Mouse (Mus musculus) induced T-regulatory cell, adult 2 months (primary cell): Measurements from ENCODE around the gene Dctn1.

Source experiments
- DNase-seq: peaks from one replicate; pipeline ENCODE4 v3.0.0-alpha.2; 2012; ENCODE audit warnings: low read depth

The Dctn1 gene

DNA sequence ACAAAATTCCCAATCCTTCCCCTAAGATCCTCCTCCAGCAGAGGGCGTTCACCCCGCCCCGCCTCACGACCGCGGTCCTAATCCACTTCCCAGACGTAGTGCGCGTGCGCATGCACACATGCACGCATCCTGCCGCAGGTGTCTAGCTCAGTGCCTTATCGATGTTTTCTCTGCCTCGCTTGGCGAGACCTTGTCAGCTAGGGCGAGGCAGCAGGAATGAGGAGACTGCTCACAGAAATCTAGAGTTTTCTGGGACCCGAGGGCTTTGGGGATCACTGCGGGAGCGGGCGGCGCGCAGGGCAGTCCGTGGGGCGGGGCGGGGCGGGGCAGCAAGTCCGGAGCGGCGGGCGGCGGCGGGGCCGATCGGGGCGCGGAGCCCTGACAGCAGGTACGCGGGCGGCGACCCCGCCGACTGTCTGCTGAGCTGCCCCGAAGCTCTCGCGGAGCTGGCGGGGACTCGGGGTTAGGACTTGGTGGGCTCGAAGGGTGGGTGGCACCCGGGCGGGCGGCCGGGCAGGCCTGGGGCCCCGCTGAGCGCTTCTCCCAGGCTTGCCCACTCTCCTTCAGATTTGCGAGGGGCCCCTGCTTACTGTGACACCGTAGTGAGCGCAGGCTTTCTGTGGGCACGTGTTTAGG lies at the start of gene Dctn1:
Gene Dctn1, plus strand, starts transcription at position 314 of the 636 bp plus-strand sequence.
- peak; percentile 98 for DNase-seq

DNA sequence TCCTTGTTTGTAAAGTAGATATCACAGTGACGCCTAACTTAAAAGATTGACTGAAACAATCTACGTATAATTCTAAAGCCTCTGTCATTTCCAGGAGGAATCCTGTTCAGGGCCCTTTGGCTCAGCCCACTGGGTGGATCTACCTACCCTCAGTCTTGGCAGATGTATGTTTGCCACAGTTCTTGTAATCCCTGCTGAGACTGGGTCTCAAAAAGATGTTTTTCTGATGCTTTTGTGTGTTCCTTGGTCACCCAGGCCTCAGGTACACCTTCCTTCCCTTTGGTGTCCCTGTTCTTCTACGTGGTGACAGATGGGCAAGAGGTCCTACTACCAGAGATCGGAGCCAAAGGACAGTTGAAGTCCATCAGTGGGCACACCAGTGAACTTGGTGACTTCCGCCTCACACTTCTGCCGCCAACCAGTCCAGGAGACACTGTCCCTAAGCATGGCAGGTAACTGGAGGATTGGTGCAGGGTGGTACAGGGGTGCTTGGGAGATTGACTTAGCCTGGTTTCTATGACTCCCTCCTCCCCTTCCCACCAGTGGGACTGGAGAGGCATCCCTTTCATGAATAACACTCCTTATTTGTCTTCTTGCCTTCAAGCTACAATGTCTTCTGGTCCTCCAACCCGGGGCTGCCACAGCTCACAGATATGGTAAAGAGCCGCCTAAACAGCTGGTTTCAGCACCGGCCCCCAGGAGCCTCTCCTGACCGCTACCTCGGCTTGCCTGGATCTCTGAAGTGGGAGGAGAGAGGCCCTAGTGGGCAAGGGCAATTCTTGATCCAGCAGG lies 49.2 kb upstream of the Dctn1 start:
- no peak for DNase-seq

DNA sequence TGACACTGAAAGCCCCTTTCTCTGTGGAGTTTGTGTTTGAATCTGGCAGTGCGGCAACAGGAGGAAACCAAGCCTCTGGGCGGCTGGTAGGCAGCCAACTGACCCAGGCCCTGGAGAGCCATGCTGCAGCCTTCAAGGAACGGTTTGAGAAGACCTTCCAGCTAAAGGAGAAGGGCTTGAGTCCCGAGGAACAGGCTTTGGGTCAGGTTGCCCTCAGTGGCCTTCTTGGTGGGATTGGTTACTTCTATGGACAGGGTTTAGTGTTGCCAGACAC lies 48.6 kb upstream of the Dctn1 start:
- DNase-seq = no peak

DNA sequence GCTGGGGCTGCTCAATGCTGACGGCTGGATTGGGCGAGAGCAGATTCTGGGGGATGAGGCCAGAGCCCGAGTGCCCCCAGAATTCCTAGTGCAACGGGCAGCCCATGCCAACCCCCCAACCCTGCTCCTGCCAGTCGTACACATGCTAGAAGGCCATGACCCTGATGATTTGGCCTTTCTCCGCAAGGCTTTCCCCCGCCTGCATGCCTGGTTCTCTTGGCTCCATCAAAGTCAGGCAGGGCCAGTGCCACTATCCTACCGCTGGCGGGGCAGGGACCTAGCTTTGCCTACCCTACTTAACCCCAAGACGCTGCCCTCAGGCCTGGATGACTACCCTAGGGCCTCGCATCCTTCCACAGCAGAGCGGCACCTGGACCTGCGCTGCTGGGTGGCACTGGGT lies 48.1 kb upstream of the Dctn1 start:
- no peak for DNase-seq

DNA sequence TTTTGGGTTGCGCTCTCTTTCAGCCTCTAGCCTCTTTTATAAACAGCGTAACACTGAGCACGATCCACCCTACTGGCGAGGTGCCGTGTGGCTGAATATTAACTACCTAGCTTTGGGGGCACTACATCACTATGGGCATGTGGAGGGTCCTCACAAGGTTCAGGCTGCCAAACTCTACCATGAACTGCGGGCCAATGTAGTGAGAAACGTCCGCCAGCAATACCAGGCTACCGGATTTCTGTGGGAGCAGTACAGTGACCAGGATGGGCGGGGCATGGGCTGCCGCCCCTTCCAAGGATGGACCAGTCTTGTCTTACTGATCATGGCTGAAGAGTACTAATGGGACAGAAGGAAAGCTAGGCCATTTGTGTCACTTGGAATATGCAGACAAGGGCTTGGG lies 47.4 kb upstream of the Dctn1 start:
- DNase-seq = no peak

DNA sequence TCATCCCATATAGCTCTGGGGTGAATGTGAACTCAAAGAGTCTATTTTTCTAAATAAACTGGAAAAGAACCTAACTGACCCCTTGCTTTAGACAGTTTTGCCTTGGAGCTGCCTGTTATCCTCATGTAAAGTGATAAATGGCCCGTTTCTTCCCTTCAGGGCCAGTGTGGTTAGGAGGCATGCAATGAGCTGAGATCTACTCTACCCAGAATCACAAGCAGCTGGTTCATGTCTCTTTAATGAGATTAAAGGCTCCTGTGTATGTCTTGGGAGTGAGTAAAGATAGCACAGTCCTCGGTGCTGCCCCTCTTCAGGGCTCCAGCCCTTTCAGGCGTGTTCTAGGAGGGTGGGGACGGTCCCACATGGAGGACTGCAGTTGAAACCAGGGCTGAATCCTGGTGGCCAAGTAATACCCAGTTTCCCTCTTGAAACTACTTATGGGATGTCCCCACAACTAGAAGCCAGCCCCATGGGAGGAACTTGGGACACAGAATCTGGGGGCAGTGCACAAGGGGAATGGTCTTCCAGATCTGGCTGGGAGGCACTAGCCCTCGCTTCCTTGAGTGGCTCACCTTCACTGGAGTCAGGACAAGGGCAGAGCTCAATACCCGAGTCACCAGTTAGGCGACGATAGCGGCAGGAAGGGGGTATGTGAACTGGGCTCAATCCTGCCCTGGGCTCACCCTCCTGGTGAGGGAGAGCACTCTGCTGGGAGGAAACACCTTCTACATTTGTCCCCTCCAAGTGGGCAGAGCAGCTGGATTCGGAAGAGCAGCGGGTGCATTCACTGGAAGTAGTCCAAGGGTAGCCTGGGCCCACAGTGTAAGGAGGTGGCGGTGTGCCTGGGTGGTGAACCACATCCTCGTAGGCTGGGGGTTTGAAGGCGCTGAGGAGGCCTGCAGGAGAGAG lies 46.6 kb upstream of the Dctn1 start:
- peak; percentile 32 for DNase-seq

DNA sequence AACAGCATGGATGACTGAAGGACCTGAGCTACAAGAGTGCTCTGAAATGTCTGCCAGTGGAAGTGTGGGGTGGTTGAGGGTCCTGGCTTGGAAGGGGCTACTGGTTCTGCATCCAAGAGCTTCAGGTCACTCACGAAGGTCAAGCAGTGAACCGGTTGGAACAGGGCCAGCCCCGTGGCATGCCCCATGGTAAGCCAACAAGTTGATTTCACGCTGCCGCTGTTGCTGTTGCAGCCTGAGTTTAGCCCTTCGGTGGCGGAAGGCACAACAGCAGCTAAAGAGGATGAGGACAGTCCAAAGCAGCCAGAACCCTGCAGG lies 46.0 kb upstream of the Dctn1 start:
- no peak for DNase-seq

DNA sequence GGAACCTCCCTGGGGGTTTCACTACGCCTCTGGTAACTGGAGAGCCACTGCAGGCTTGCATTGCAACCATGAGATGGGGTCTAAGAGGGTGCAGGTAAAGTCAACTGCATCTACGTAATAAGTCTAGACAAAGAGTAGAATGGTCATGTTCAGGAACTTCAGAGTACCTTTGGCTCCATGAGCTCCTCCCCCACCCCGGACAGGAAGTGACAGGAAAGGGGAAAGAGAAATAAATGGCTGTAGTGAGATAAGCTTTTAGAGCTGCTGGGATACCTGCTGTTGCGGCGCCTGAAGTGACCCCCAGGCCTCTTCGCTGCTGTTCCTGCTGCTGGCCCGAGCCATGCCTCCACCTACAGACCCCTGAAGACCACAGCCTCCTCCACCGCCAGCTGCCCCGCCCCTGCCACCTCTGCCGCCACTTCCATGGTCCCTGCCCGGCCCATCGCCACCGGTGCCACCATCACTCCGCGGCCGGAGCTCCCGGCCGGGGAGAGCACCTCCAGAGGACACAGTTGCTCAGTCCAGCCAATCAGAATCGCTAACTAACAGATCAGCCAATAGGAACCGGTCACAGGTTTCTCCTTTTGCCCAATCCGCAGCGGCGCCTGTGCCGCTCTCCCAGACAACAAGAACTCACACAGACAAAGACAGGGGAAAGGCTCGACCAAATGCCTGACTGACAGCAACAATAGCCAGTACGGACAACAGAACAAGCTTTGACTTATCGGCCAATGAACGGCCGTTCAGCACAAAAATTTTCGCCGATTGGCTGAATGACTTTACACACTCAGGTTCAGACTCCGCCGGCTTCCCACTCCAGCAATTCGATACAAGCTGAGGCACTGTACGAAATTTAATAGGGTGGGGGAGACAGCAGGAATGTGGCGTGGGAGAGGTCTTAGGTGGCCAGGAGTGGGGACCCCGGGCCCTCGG lies 44.5 kb upstream of the Dctn1 start, which contains the start of gene Wbp1:
Gene Wbp1, minus strand, starts transcription at position 630 of the 933 bp plus-strand sequence.
- DNase-seq = peak; percentile 98

DNA sequence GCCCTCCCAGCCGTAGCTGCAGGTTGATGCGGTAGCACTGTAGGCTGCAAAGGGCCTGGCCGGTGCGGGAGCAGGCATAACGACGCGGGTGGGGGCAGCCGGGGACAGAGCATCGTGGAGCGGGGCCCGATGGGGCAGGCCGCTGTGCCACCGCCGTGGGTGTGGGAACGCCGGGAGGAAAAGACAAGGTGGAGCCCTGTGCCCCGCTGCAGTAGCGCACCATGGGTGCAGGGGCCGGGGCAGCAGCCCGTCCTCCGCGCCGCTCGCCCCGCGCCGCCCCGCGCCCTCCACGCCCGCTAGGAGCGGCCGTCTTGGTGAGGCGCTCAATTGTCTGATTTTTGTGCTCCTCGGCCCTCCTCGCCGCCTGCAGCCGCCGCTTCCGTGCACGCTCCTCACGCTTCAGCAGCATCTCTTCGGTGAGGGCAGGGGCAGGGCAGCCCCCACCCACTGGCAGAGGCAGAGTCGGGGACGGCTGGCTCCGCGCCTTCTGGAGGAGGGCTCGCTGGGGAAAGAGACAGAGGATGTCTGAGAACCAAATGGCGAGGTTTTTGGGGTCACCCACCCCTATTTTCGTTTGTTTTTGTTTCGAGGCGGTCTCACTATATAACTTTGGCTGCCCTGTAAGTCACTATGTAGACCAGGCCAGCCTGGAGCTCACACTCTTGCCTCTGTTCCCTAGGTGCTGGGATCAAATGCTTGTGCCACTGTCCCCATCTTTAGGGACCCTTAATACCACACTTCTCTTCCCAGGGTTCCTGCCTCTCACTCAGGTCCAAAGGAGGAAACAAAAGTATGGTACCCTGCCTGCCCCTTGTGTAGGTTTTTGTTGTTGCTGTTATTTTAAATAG lies 43.6 kb upstream of the Dctn1 start:
- peak; percentile 23 for DNase-seq

DNA sequence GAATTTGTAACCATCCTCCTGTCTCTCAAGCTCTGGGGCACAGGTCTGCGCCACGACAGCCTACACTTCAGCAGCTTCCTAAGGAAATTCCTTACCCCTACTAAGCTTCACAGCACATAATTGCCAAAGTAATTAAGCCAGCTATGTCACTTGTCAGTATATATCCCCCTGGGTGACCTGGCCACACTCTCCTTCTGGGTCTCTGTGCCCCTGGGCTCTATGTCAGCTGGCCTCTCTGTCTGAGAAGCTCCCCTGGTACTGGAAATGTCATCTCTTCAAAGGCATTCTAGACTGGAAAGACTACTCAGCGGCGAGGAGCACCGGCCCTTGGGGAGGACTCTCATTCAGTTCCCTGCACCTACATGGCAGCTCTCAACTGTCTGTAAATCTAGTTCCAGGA lies 42.8 kb upstream of the Dctn1 start:
- DNase-seq = no peak

DNA sequence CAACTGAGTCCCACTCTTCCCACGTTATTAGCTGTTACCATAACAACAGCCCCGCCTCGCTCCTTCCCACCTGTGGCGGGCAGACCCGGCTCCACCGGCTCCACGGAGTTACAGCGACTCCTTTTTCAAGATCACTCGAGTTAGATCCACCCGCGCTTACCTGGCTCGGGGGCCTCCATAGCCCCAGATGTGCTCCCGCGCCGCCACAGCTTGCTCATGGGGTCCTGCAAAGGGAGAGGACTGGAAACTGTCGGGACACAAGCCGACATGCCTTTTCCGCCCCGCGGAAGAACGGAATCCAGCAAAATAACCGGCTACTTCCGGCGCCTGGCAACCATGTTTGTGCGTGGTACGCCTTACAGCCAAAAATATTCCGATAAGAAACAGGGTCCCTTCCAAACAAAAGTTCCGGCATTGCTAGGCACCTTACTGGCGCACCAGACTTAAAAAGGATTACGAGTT lies 40.8 kb upstream of the Dctn1 start:
- peak; percentile 98 for DNase-seq

DNA sequence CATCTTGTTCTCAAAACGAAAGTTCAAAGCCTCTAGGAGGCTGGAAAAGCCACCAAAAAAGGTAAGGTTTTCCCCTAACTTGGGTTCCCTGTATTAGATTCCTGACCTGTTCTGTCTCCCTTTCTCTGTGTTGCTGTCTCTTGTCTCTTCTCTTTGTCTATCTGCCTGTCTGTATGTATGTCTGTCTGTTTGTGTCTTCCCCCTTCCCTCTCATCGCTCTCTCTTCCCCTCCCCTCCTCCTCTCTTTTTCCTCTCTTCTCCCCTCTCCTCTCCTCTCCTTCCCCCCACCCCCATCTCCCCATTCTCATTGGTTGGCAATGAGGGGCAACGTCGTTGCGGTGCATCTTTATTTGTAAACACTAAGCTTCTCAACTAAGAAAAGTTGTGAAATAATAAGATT lies 40.4 kb upstream of the Dctn1 start, which contains the start of gene Ino80b:
Gene Ino80b, minus strand, starts transcription at position 101 of the 400 bp plus-strand sequence.
- no peak for DNase-seq

DNA sequence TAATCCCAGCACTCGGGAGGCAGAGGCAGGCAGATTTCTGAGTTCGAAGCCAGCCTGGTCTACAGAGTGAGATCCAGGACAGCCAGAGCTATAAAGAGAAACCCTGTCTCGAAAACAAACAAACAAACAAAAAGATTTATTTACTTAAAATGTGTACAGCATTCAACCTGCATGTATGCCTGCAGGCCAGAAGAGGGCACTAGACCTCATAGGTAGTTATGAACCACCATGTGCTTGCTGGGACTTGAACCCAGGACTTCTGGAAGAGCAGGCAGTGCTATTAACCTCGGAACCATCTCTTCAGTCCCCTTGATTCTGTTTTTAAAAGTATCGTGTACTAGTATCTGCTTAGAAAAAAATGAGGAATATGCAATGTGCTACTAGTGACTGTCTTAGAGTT lies 38.3 kb upstream of the Dctn1 start:
- peak; percentile 30 for DNase-seq

DNA sequence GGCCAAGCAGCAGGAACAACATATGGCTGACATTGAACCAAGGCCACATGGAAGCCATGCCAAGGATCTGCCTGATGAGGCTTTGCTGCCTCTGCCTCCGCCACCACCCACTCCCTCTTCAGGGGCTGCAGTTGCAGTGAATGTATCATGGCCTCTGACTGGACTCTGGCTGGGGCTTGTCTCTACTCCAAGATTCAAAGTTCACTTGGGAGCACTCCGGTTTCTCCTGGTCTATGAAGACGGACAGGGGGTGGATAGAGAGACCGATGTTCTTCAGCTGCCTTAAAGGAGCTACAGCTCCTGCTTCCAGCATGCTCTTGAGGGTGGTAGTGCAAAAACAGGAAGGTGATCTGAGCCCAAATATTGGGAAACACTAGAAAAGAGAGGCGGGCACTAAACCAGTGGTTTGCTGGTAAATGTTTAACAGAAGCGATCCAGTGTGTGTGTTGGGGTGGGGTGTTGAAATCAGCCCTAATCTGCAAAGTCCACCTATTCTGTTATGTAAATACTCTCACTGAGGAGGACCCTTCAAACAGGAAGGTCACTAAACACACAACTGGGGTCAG lies 34.2 kb upstream of the Dctn1 start:
- no peak for DNase-seq

DNA sequence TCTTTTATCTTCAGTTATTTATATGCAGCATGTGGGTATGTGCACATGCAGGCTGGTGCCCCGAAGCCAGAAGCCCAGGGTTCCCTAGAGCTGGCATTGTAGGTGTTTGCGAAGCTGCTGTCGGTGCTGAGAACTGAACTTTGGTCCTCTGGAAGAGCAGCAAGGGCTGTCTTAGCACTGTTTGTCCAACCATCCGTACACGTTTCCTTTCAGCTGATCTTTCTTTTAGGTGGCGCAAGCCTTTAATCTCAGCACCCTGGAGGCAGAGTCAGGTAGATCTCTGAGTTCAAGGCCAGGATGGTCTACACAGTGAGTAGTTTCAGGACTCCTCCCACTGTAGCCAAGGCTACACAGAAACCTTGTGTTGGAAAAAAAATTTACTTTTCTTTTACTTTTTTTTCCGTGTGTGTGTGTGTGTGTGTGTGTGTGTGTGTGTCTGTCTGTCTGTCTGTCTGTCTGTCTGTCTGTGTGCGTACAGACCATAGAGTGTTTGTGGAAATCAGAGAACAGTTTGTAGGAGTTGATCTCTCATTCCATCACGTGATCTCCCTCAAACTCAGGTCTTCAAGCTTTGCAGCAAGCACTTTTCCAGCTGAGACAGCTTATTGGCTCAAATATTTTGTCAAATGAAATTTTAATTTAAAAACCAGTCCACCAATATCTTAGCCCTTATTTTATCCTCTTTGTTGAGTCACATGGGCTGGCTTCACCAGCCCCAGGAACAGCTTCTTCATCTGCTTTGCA lies 33.4 kb upstream of the Dctn1 start:
- DNase-seq = no peak

DNA sequence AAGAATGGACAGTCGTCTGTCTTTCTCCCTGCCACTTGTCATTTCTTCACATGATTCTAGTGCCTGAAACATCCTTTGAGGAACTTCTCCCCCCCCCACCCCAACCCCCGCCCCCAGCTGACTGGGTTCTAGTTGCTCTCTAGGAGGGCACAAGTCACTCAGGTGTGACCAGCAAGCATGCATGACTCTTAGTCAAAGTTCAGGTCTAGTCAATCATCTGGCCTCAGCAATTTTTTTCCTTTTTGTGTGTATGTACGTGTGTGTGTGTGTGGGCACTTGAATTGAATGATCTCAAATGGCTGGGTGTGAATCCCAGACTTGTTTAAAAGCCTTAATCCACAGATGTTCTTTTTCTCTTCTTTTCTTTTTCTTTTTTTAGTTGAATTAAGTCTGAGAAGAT lies 31.5 kb upstream of the Dctn1 start:
- no peak for DNase-seq

DNA sequence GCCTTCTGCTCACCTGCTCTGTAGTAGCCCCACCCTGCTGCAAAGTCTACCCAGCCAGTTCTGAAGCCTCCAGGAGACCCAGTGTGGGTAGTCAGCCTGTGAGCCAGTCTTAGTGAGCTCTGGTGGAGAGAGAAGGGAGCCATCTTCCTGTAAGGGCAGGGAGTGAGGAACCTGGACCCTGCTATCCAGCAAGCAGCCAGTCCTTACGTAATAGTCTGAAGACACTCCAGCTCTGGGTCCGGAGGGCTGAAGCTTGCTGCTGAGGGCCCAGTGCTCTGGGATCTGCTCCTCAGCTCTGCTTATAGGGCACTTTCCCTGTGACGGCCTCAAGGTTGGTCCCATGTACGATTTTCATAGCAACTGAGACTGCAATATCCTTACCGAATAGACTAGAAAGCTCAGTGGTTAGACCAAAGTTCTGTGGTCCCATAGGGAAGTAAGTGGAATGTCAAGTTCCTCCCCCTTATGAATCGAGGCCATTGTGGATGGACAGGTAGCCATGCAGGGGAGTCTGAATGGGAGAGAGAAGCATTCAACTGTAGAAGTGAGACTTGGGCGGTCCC lies 30.7 kb upstream of the Dctn1 start, which contains the start of gene Rtkn:
Gene Rtkn, plus strand, starts transcription at position 513 of the 563 bp plus-strand sequence.
- no peak for DNase-seq

DNA sequence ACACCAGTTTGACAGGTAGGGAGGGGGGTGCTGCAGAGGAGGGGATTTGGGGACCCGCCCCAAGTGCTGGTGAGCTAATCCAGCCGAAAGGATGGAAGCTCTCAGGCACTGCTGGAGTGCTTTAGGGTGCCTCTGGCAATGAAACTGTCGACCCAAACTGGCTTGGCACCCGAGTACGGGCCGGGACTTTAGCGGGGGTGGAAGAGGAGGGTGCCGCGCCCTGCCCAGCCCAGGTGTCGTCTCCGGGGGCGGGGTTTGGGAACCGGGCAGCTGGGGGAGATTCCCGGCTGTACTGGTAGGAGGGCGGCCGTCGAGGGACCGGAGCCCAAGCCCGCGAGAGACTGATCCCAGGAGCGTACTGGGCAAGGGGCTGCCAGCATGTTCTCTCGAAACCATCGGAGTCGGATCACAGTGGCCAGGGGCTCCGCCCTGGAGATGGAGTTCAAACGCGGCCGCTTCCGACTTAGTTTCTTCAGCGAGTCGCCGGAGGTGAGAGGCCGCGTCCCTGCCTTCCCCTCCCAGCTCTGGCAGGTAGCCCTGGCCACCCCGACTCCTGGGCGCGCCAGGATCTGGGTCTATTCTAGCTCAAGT lies 30.1 kb upstream of the Dctn1 start:
- peak; percentile 36 for DNase-seq
